Mouse (Mus musculus) intestine, embryonic 16.5 days (tissue): Measurements from ENCODE around the gene Gm17617. TPM values are rescaled to one million over a fixed set of nuclear protein-coding genes. Genes with fewer than 3 reads are reported as not detected.

Experiments
- ATAC-seq: fragments of 200-750 bp; cut with Nextera tagmentation; 2 replicates; pipeline ENCODE4 v1.8.0; 2017; ENCODE audit warnings: moderate TSS enrichment, moderate library complexity
- H3K27ac ChIP-seq: fragments of 300-500 bp; sonication (generic); 2 replicates; pipeline ENCODE4 v1.5.1; 2014; ENCODE audit warnings: mild to moderate bottlenecking, low read length
- H3K27me3 ChIP-seq: fragments of 300-500 bp; sonication (generic); replicated peaks from 2 replicates; pipeline ENCODE4 v1.6.1; 2014; ENCODE audit warnings: low read length, control low read depth, mixed read lengths; ENCODE audit not compliant: control insufficient read depth, insufficient read depth
- H3K36me3 ChIP-seq: fragments of 300-500 bp; sonication (generic); 2 replicates; pipeline ENCODE4 v1.6.1; 2014; ENCODE audit warnings: low read length, control low read depth; ENCODE audit not compliant: control insufficient read depth, insufficient read depth
- H3K4me1 ChIP-seq: fragments of 300-500 bp; sonication (generic); 2 replicates; pipeline ENCODE4 v1.6.1; 2014; ENCODE audit warnings: low read length, control low read depth, mixed read lengths; ENCODE audit not compliant: control insufficient read depth, insufficient read depth
- H3K4me2 ChIP-seq: fragments of 300-500 bp; sonication (generic); 2 replicates; pipeline ENCODE4 v1.6.1; 2014; ENCODE audit warnings: low read depth, low read length, control low read depth
- H3K4me3 ChIP-seq: fragments of 300-500 bp; sonication (generic); 2 replicates; pipeline ENCODE4 v1.5.1; 2014; ENCODE audit warnings: mild to moderate bottlenecking, low read length
- H3K9ac ChIP-seq: fragments of 300-500 bp; sonication (generic); 2 replicates; pipeline ENCODE4 v1.6.1; 2014; ENCODE audit warnings: low read depth, low read length
- H3K9me3 ChIP-seq: fragments of 300-500 bp; sonication (generic); 2 replicates; pipeline ENCODE4 v1.6.1; 2016; ENCODE audit warnings: low read length, control low read depth; ENCODE audit not compliant: control insufficient read depth
- WGBS: fragments of 180-500 bp; shearing (Covaris S2); extraction: QIAGEN DNeasy Blood & Tissue Kit; methylation state at CpG from one replicate; pipeline ENCODE4 v1.1.7; 2014; 5-methylcytosine and 5-hydroxymethylcytosine counted together
- polyA plus RNA-seq: library from polyadenylated mRNA; unstranded; fragments of >200 nt; fragmentation: Nextera tagmentation; extraction: Ambion mirVana; gene quantifications from 2 replicates; pipeline ENCODE4 v1.2.1, GENCODE M21; 2015

Gene Gm17617
- polyA plus RNA-seq, 1 experiment from 2014 or later, result not detected

GRCm38 (mm10) chr13:55171517-55172335, 38.4 kb upstream of the Gm17617 start:
- Histone ChIP-seq H3K36me3 (no peaks in the 10 kb centered on the region), H3K4me2 (peak overlapping the region; percentile 37), H3K4me1 (peaks cover 14% of the 10 kb centered on the region), H3K27me3 (no peaks in the 10 kb centered on the region), H3K9ac (0 out of 2 replicates have a peak overlapping the region, but pooled peaks have one; percentile 17), H3K27ac (peak overlapping the region; percentile 29), H3K9me3 (no peaks in the 10 kb centered on the region), H3K4me3 (peak overlapping the region; percentile 1; the same call in 1 of the 2 replicates)
- 10% methylated on average over 26 of the region's 26 CpGs for WGBS
- ATAC-seq, result peak; percentile 74

- no peaks in the 10 kb centered on the region for H3K27me3 ChIP-seq
- H3K9ac ChIP-seq, result peak overlapping the region; percentile 39; the same call in 1 of the 2 replicates
- peaks cover 14% of the 10 kb centered on the region for H3K4me1 ChIP-seq
- no peak overlapping the region for H3K4me2 ChIP-seq
- H3K36me3 ChIP-seq, result no peaks in the 10 kb centered on the region
- 0 out of 2 replicates have a peak overlapping the region, but pooled peaks have one; percentile 14 for H3K27ac ChIP-seq
- 56% methylated on average over 13 of the region's 13 CpGs for WGBS
- H3K4me3 ChIP-seq, result no peak overlapping the region
- ATAC-seq, result peak; percentile 63
- H3K9me3 ChIP-seq, result no peaks in the 10 kb centered on the region
Measured at GRCm38 (mm10) chr13:55168958-55169369, 35.6 kb upstream of the Gm17617 start.

GRCm38 (mm10) chr13:55168255-55168654, 34.9 kb upstream of the Gm17617 start:
- Histone ChIP-seq H3K4me2 (no peak overlapping the region), H3K9ac (no peak overlapping the region), H3K4me3 (no peak overlapping the region), H3K4me1 (peaks cover 14% of the 10 kb centered on the region), H3K27me3 (no peaks in the 10 kb centered on the region), H3K27ac (0 out of 2 replicates have a peak overlapping the region, but pooled peaks have one; percentile 6), H3K9me3 (no peaks in the 10 kb centered on the region), H3K36me3 (no peaks in the 10 kb centered on the region)
- ATAC-seq, result no peak
- WGBS, result 83% methylated on average over 5 of the region's 5 CpGs

- H3K27me3 ChIP-seq, result no peaks in the 10 kb centered on the region
- peaks cover 14% of the 10 kb centered on the region for H3K4me1 ChIP-seq
- ATAC-seq, result no peak
- no peak overlapping the region for H3K9ac ChIP-seq
- no peak overlapping the region for H3K27ac ChIP-seq
- WGBS, result 82% methylated on average over 11 of the region's 11 CpGs
- H3K9me3 ChIP-seq, result no peaks in the 10 kb centered on the region
- H3K36me3 ChIP-seq, result no peaks in the 10 kb centered on the region
- no peak overlapping the region for H3K4me2 ChIP-seq
- H3K4me3 ChIP-seq, result no peak overlapping the region
Measured at GRCm38 (mm10) chr13:55167798-55168197, 34.5 kb upstream of the Gm17617 start.

GRCm38 (mm10) chr13:55166806-55167725, 33.7 kb upstream of the Gm17617 start:
- no peak overlapping the region for H3K9ac ChIP-seq
- no peak overlapping the region for H3K27ac ChIP-seq
- no peak overlapping the region for H3K4me3 ChIP-seq
- no peak overlapping the region for H3K4me2 ChIP-seq
- peaks cover 9% of the 10 kb centered on the region for H3K4me1 ChIP-seq
- H3K27me3 ChIP-seq, result no peaks in the 10 kb centered on the region
- WGBS, result 86% methylated on average over 32 of the region's 32 CpGs
- ATAC-seq, result no peak
- no peaks in the 10 kb centered on the region for H3K9me3 ChIP-seq
- H3K36me3 ChIP-seq, result no peaks in the 10 kb centered on the region

- ATAC-seq, result no peak
- 94% methylated on average over 16 of the region's 16 CpGs for WGBS
- no peak overlapping the region for H3K9ac ChIP-seq
Measured at GRCm38 (mm10) chr13:55165831-55166339, 32.5 kb upstream of the Gm17617 start.

GRCm38 (mm10) chr13:55163553-55163952, 30.2 kb upstream of the Gm17617 start:
- Histone ChIP-seq H3K27ac (no peak overlapping the region), H3K36me3 (peaks cover 5% of the 10 kb centered on the region)

More at GRCm38 (mm10) chr13:55165831-55166339, 32.5 kb upstream of the Gm17617 start:
- no peaks in the 10 kb centered on the region for H3K27me3 ChIP-seq
- no peak overlapping the region for H3K4me2 ChIP-seq
- no peak overlapping the region for H3K4me3 ChIP-seq
- no peaks in the 10 kb centered on the region for H3K4me1 ChIP-seq
- H3K36me3 ChIP-seq, result peaks cover 5% of the 10 kb centered on the region
- H3K9me3 ChIP-seq, result no peaks in the 10 kb centered on the region
- no peak overlapping the region for H3K27ac ChIP-seq

GRCm38 (mm10) chr13:55162365-55162764, 29.0 kb upstream of the Gm17617 start:
- no peaks in the 10 kb centered on the region for H3K9me3 ChIP-seq
- no peak overlapping the region for H3K27ac ChIP-seq
- 60% methylated on average over 7 of the region's 7 CpGs for WGBS
- no peak for ATAC-seq
- H3K36me3 ChIP-seq, result peaks cover 5% of the 10 kb centered on the region
- no peaks in the 10 kb centered on the region for H3K27me3 ChIP-seq
- no peak overlapping the region for H3K4me2 ChIP-seq
- no peaks in the 10 kb centered on the region for H3K4me1 ChIP-seq
- H3K9ac ChIP-seq, result no peak overlapping the region
- no peak overlapping the region for H3K4me3 ChIP-seq

More at GRCm38 (mm10) chr13:55163553-55163952, 30.2 kb upstream of the Gm17617 start:
- H3K9ac ChIP-seq, result no peak overlapping the region
- 37% methylated on average over 5 of the region's 5 CpGs for WGBS
- H3K27me3 ChIP-seq, result no peaks in the 10 kb centered on the region
- no peak overlapping the region for H3K4me2 ChIP-seq
- no peaks in the 10 kb centered on the region for H3K9me3 ChIP-seq
- no peak overlapping the region for H3K4me3 ChIP-seq
- ATAC-seq, result peak; percentile 41; the same call in 1 of the 2 replicates
- no peaks in the 10 kb centered on the region for H3K4me1 ChIP-seq

- H3K36me3 ChIP-seq, result no peaks in the 10 kb centered on the region
- H3K4me2 ChIP-seq, result peak overlapping the region; percentile 95
- peaks cover 13% of the 10 kb centered on the region for H3K4me1 ChIP-seq
- WGBS, result 70% methylated on average over 5 of the region's 5 CpGs
- ATAC-seq, result no peak
- no peaks in the 10 kb centered on the region; the same call in 1 of the 2 replicates for H3K27me3 ChIP-seq
- peak overlapping the region; percentile 61; the same call in 1 of the 2 replicates for H3K27ac ChIP-seq
- H3K9ac ChIP-seq, result peak overlapping the region; percentile 80
- H3K4me3 ChIP-seq, result peak overlapping the region; percentile 68; the same call in 1 of the 2 replicates
- H3K9me3 ChIP-seq, result no peaks in the 10 kb centered on the region
Measured at GRCm38 (mm10) chr13:55153951-55154350, 20.6 kb upstream of the Gm17617 start.
